Mouse (Mus musculus) hindbrain, embryonic 11.5 days (tissue): ENCODE data around the gene Pfkl. TPM values are rescaled to one million over a fixed set of nuclear protein-coding genes. Genes with fewer than 3 reads are reported as not detected.

Experiments
- ATAC-seq: fragments of 200-750 bp; cut with Nextera tagmentation; 2 replicates; pipeline ENCODE4 v1.8.0; 2017; ENCODE audit warnings: mild to moderate bottlenecking, moderate TSS enrichment, moderate library complexity; ENCODE audit not compliant: low FRiP score
- DNase-seq: peaks from one replicate; pipeline ENCODE4 v3.0.0-alpha.2; 2015; ENCODE audit warnings: low spot score
- H3K27ac ChIP-seq: fragments of 300-500 bp; sonication (generic); 2 replicates; pipeline ENCODE4 v1.5.1; 2014; ENCODE audit warnings: mild to moderate bottlenecking, low read depth, low read length
- H3K27me3 ChIP-seq: fragments of 300-500 bp; sonication (generic); 2 replicates; pipeline ENCODE4 v1.6.1; 2014; ENCODE audit warnings: mild to moderate bottlenecking, low read length, moderate library complexity, mixed read lengths; ENCODE audit not compliant: control insufficient read depth, insufficient read depth
- H3K36me3 ChIP-seq: fragments of 300-500 bp; sonication (generic); 2 replicates; pipeline ENCODE4 v1.6.1; 2014; ENCODE audit warnings: mild to moderate bottlenecking, low read length, moderate library complexity, mixed read lengths; ENCODE audit not compliant: control insufficient read depth, insufficient read depth
- H3K4me1 ChIP-seq: fragments of 300-500 bp; sonication (generic); replicated peaks from 2 replicates; pipeline ENCODE4 v1.6.1; 2014; ENCODE audit warnings: low read length, mixed read lengths; ENCODE audit not compliant: control insufficient read depth, insufficient read depth
- H3K4me2 ChIP-seq: fragments of 300-500 bp; sonication (generic); replicated peaks from 2 replicates; pipeline ENCODE4 v1.6.1; 2014; ENCODE audit warnings: mild to moderate bottlenecking, low read depth, low read length
- H3K4me3 ChIP-seq: fragments of 300-500 bp; sonication (generic); 2 replicates; pipeline ENCODE4 v1.5.1; 2014; ENCODE audit warnings: low read depth, low read length
- H3K9ac ChIP-seq: fragments of 300-500 bp; sonication (generic); 2 replicates; pipeline ENCODE4 v1.6.1; 2014; ENCODE audit warnings: low read depth, low read length
- H3K9me3 ChIP-seq: fragments of 300-500 bp; sonication (generic); 2 replicates; pipeline ENCODE4 v1.6.1; 2016; ENCODE audit warnings: low read length; ENCODE audit not compliant: control insufficient read depth
- WGBS: fragments of 180-500 bp; shearing (Covaris S2); extraction: QIAGEN DNeasy Blood & Tissue Kit; methylation state at CpG from one replicate; pipeline ENCODE4 v1.1.7; 2014; 5-methylcytosine and 5-hydroxymethylcytosine counted together
- polyA plus RNA-seq: library from polyadenylated mRNA; unstranded; fragments of >200 nt; fragmentation: Nextera tagmentation; extraction: Ambion mirVana; gene quantifications from 2 replicates; pipeline ENCODE4 v1.2.1, GENCODE M21; 2014

Pfkl gene
- polyA plus RNA-seq, 1 experiment from 2014 or later, result 85.5 TPM

GRCm38 (mm10) chr10:78008169-78008568, 1.7 kb downstream of the Pfkl start:
- no peaks in the 10 kb centered on the region for H3K27me3 ChIP-seq
- no peak for DNase-seq
- H3K4me1 ChIP-seq, result peaks cover 13% of the 10 kb centered on the region
- no peak for ATAC-seq
- H3K36me3 ChIP-seq, result no peaks in the 10 kb centered on the region
- peak overlapping the region; percentile 81 for H3K4me3 ChIP-seq
- H3K9ac ChIP-seq, result peak overlapping the region; percentile 37
- WGBS, result 73% methylated on average over 3 of the region's 3 CpGs
- peak overlapping the region; percentile 88 for H3K4me2 ChIP-seq
- no peaks in the 10 kb centered on the region for H3K9me3 ChIP-seq
- no peak overlapping the region for H3K27ac ChIP-seq

- no peak overlapping the region for H3K9ac ChIP-seq
- H3K4me3 ChIP-seq, result no peak overlapping the region
- no peaks in the 10 kb centered on the region for H3K27me3 ChIP-seq
- no peaks in the 10 kb centered on the region for H3K36me3 ChIP-seq
- no peaks in the 10 kb centered on the region for H3K9me3 ChIP-seq
- DNase-seq, result no peak
- peaks cover 13% of the 10 kb centered on the region for H3K4me1 ChIP-seq
- 55% methylated on average over 7 of the region's 7 CpGs for WGBS
- no peak overlapping the region for H3K4me2 ChIP-seq
- no peak overlapping the region for H3K27ac ChIP-seq
- no peak for ATAC-seq
Observed at GRCm38 (mm10) chr10:78007203-78007602, 2.7 kb downstream of the Pfkl start.

GRCm38 (mm10) chr10:78005791-78006438, 4.0 kb downstream of the Pfkl start:
- H3K9ac ChIP-seq, result no peak overlapping the region
- peaks cover under 1% of the 10 kb centered on the region; the same call in 1 of the 2 replicates for H3K36me3 ChIP-seq
- H3K4me2 ChIP-seq, result no peak overlapping the region

GRCm38 (mm10) chr10:78004479-78005100, 5.3 kb downstream of the Pfkl start:
- Histone ChIP-seq H3K36me3 (peaks cover 5% of the 10 kb centered on the region; the same call in 1 of the 2 replicates), H3K9ac (no peak overlapping the region), H3K4me1 (peaks cover 13% of the 10 kb centered on the region), H3K9me3 (no peaks in the 10 kb centered on the region), H3K4me3 (no peak overlapping the region), H3K27ac (no peak overlapping the region), H3K27me3 (no peaks in the 10 kb centered on the region), H3K4me2 (no peak overlapping the region)
- no peak for ATAC-seq
- 89% methylated on average over 3 of the region's 3 CpGs for WGBS
- no peak for DNase-seq

More at GRCm38 (mm10) chr10:78005791-78006438, 4.0 kb downstream of the Pfkl start:
- peaks cover 13% of the 10 kb centered on the region for H3K4me1 ChIP-seq
- ATAC-seq, result no peak
- H3K27me3 ChIP-seq, result no peaks in the 10 kb centered on the region
- no peak overlapping the region for H3K27ac ChIP-seq
- 88% methylated on average over 4 of the region's 4 CpGs for WGBS
- H3K4me3 ChIP-seq, result no peak overlapping the region
- no peak for DNase-seq
- no peaks in the 10 kb centered on the region for H3K9me3 ChIP-seq

GRCm38 (mm10) chr10:78002316-78002715, 7.6 kb downstream of the Pfkl start:
- ATAC-seq, result no peak
- peaks cover 5% of the 10 kb centered on the region; the same call in 1 of the 2 replicates for H3K36me3 ChIP-seq

GRCm38 (mm10) chr10:78001796-78002195, 8.1 kb downstream of the Pfkl start:
- Histone ChIP-seq H3K27ac (no peak overlapping the region), H3K27me3 (no peaks in the 10 kb centered on the region), H3K4me2 (no peak overlapping the region), H3K9me3 (no peaks in the 10 kb centered on the region), H3K4me3 (no peak overlapping the region), H3K36me3 (peaks cover 5% of the 10 kb centered on the region; the same call in 1 of the 2 replicates), H3K4me1 (peaks cover under 1% of the 10 kb centered on the region; the same call in 1 of the 2 replicates), H3K9ac (no peak overlapping the region)
- ATAC-seq (no peak), DNase-seq (no peak)
- 96% methylated on average over 11 of the region's 11 CpGs for whole genome bisulfite sequencing

More at GRCm38 (mm10) chr10:78002316-78002715, 7.6 kb downstream of the Pfkl start:
- H3K9me3 ChIP-seq, result no peaks in the 10 kb centered on the region
- no peak overlapping the region for H3K4me2 ChIP-seq
- no peaks in the 10 kb centered on the region for H3K27me3 ChIP-seq
- no peak overlapping the region for H3K9ac ChIP-seq
- WGBS, result 92% methylated on average over 2 of the region's 2 CpGs
- H3K4me3 ChIP-seq, result no peak overlapping the region
- DNase-seq, result no peak
- peaks cover 4% of the 10 kb centered on the region for H3K4me1 ChIP-seq
- H3K27ac ChIP-seq, result no peak overlapping the region

GRCm38 (mm10) chr10:78000200-78000599, 9.7 kb downstream of the Pfkl start:
- peaks cover 5% of the 10 kb centered on the region; the same call in 1 of the 2 replicates for H3K36me3 ChIP-seq
- no peak overlapping the region for H3K9ac ChIP-seq
- 90% methylated on average over 5 of the region's 5 CpGs for WGBS
- no peak overlapping the region for H3K4me2 ChIP-seq
- H3K9me3 ChIP-seq, result no peaks in the 10 kb centered on the region
- no peaks in the 10 kb centered on the region for H3K27me3 ChIP-seq
- no peak overlapping the region for H3K4me3 ChIP-seq
- ATAC-seq (no peak), DNase-seq (no peak)
- no peaks in the 10 kb centered on the region for H3K4me1 ChIP-seq
- H3K27ac ChIP-seq, result no peak overlapping the region

- DNase-seq (no peak), ATAC-seq (no peak)
- Histone ChIP-seq H3K9me3 (no peaks in the 10 kb centered on the region), H3K9ac (no peak overlapping the region), H3K4me2 (no peak overlapping the region), H3K4me1 (no peaks in the 10 kb centered on the region), H3K27ac (no peak overlapping the region), H3K36me3 (peaks cover 3% of the 10 kb centered on the region; the same call in 1 of the 2 replicates), H3K4me3 (no peak overlapping the region), H3K27me3 (no peaks in the 10 kb centered on the region)
- 87% methylated on average over 3 of the region's 3 CpGs for WGBS
Observed at GRCm38 (mm10) chr10:77995639-77996038, 14.2 kb downstream of the Pfkl start.

GRCm38 (mm10) chr10:77985775-77986174, 24.1 kb downstream of the Pfkl start:
- no peak overlapping the region for H3K9ac ChIP-seq
- H3K4me1 ChIP-seq, result no peaks in the 10 kb centered on the region
- ATAC-seq, result no peak
- no peak for DNase-seq
- no peak overlapping the region for H3K4me3 ChIP-seq
- no peaks in the 10 kb centered on the region for H3K9me3 ChIP-seq
- WGBS, result 82% methylated on average over 5 of the region's 5 CpGs
- no peak overlapping the region for H3K4me2 ChIP-seq
- H3K36me3 ChIP-seq, result peaks cover 10% of the 10 kb centered on the region; the same call in 1 of the 2 replicates
- no peaks in the 10 kb centered on the region for H3K27me3 ChIP-seq
- H3K27ac ChIP-seq, result no peak overlapping the region
